Mouse (Mus musculus) liver (tissue): ENCODE data around the gene Olfr1317.

Experiments used
- DNase-seq: peaks from one replicate; pipeline ENCODE4 v3.0.0-alpha.2; 2020; ENCODE audit warnings: mixed read lengths

The Olfr1317 gene

GRCm38 (mm10) chr2:112140029-112140428 lies at the start of gene Olfr1317:
Olfr1317 (plus strand) TSS chr2:112140329.
- no peak for DNase-seq

DNA sequence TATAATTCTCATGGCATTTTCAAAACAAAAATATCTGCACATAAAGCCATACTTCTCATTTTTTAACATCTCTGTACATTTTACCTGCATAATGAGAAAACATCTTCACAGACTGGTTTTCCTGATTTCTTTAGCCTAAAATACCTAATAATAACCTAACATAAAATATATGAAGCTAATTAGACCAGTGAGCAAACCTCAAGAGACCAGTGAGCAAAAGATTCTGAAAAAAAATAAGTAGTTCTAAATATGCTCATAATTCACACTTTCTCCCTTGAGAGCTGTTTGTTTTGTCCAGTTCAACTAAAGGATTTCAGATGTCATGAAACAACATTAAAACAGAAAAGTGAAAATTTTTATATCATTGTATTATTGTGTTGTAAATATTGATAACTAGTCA lies 43.4 kb upstream of the Olfr1317 start, which contains the start of gene Olfr1314:
Olfr1314 (minus strand) TSS at position 101 of the 400 bp plus-strand sequence.
- no peak for DNase-seq

- no peak for DNase-seq
Observed at GRCm38 (mm10) chr2:112115340-112115739, 24.8 kb upstream of the Olfr1317 start, which contains the start of gene Olfr1315-ps1. Olfr1315-ps1 (minus strand) TSS chr2:112115440.

- no peak for DNase-seq
Observed at GRCm38 (mm10) chr2:112134877-112135276, 5.3 kb upstream of the Olfr1317 start, which contains the start of gene Olfr1316. Olfr1316 (minus strand) TSS chr2:112134977.

DNA sequence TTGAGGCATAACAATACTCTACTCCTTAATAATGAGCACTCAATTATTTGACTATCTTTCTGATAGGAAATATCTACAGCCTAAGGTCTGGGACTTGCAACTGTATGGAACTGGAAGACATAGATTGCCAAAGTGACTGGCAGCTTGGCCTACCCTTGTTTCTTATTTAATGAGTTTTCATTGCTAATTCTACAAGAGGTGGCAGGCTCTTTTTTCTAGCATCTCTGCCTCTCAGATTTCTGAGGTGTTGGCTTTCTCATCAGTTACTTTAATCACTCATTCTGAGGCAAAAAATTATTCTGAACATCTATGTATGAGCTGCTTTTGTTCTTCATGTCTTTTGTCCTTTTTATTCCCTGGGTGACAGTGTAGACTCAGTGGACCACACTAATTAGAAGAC lies 13.8 kb downstream of the Olfr1317 start, which contains the start of gene Olfr1318:
Olfr1318 (plus strand) TSS at position 301 of the 400 bp plus-strand sequence.
- no peak for DNase-seq
